ENCODE assay signal across 8 mouse cellular contexts in genomic region chr11:102294887-102295597, GRCm38 (mm10). TPM values are rescaled to one million over a fixed set of nuclear protein-coding genes. Genes with fewer than 3 reads are reported as not detected.
DNase-seq lines count a peak whose midpoint lies in the region; ATAC-seq lines count a peak whose summit lies in the region.

No protein-coding gene starts in this region.

- 69% methylated on average over 12 of the region's 12 CpGs for WGBS in neural tube, embryonic 13.5 days

- peak overlapping the region; percentile 98 for H3K27ac ChIP-seq in neural tube, embryonic 13.5 days (replicated peaks)

- H3K9ac ChIP-seq in neural tube, embryonic 13.5 days = peak overlapping the region; percentile 97

- H3K4me2 ChIP-seq in neural tube, embryonic 13.5 days = peak overlapping the region; percentile 93

- no peaks in the 10 kb centered on the region for H3K27me3 ChIP-seq in neural tube, embryonic 13.5 days

- H3K9me3 ChIP-seq in neural tube, embryonic 13.5 days = no peaks in the 10 kb centered on the region

- peak overlapping the region; percentile 88 for H3K4me3 ChIP-seq in neural tube, embryonic 13.5 days

- peaks cover 44% of the 10 kb centered on the region for H3K36me3 ChIP-seq in neural tube, embryonic 13.5 days

- peaks cover 30% of the 10 kb centered on the region for H3K4me1 ChIP-seq in neural tube, embryonic 13.5 days (replicated peaks)

- ATAC-seq in hematopoietic stem cell, adult 5-6 weeks (replicated peaks in 1 of 2; ENCODE audit: insufficient read depth in 1 of 2, low FRiP score in 2 of 2, low TSS enrichment in 1 of 2, low read depth in 1 of 2, poor library complexity in 2 of 2, severe bottlenecking in 2 of 2) = peak; percentile 19 to 25; a peak in 2 of 4 replicates
- ATAC-seq in neural tube, embryonic 13.5 days (ENCODE audit: low read depth) = peak; percentile 0; the same call in 1 of the 2 replicates

- DNase-seq in right cerebral cortex, adult 2 months (ENCODE audit: low spot score in 2 of 2) = peak; percentile 44 to 47
- DNase-seq in right cerebral cortex, postnatal 4 days = no peak
- DNase-seq in cerebellum, postnatal 10 days = peak; percentile 52 to 56
- DNase-seq in lung, adult 18-20 months = peak; percentile 40 to 49
- no peak for DNase-seq in gastrocnemius, postnatal 4 days (ENCODE audit: low spot score in 2 of 2)
- DNase-seq in layer of hippocampus, adult 9-11 months = no peak

RNA-seq across cellular contexts. Expression of gene Atxn7l3, which starts 1.4 kb away (rescaled TPM):
- total RNA-seq in hematopoietic stem cell, adult 5-6 weeks (2017) = 24.4 and 26.5 TPM in 2 replicates
- polyA plus RNA-seq in neural tube, embryonic 13.5 days (2015; fragmentation: Nextera tagmentation; extraction: Ambion mirVana) = 26.7 and 30.6 TPM in 2 replicates
- total RNA-seq in gastrocnemius, postnatal 4 days (2021) = 10 to 100 TPM; 40.3 to 40.9 TPM

RNA-seq across cellular contexts. Expression of gene Tmub2, which starts 10.3 kb away (rescaled TPM):
- total RNA-seq in hematopoietic stem cell, adult 5-6 weeks (2017) = 23.1 and 32.1 TPM in 2 replicates
- polyA plus RNA-seq in neural tube, embryonic 13.5 days (2015; fragmentation: Nextera tagmentation; extraction: Ambion mirVana) = 79.6 and 81.4 TPM in 2 replicates
- 10 to 100 TPM; 25.9 to 26.3 TPM for total RNA-seq in gastrocnemius, postnatal 4 days (2021)

RNA-seq across cellular contexts. Expression of gene Ubtf, which starts 24.5 kb away (rescaled TPM):
- 166 and 196 TPM in 2 replicates for total RNA-seq in hematopoietic stem cell, adult 5-6 weeks (2017)
- polyA plus RNA-seq in neural tube, embryonic 13.5 days (2015; fragmentation: Nextera tagmentation; extraction: Ambion mirVana) = 78.2 and 83.9 TPM in 2 replicates
- 10 to 100 TPM; 85.8 to 98.3 TPM for total RNA-seq in gastrocnemius, postnatal 4 days (2021)

RNA-seq across cellular contexts. Expression of gene Asb16, which starts 26.5 kb away (rescaled TPM):
- total RNA-seq in hematopoietic stem cell, adult 5-6 weeks (2017) = 1.3 TPM in 1 of 2 replicates, not detected in the other
- polyA plus RNA-seq in neural tube, embryonic 13.5 days (2015; fragmentation: Nextera tagmentation; extraction: Ambion mirVana) = not detected in 2 replicates
- total RNA-seq in gastrocnemius, postnatal 4 days (2021) = 10 to 100 TPM; 25.7 to 31.1 TPM

RNA-seq across cellular contexts. Expression of gene BC030867, which starts 46.4 kb away (rescaled TPM):
- total RNA-seq in hematopoietic stem cell, adult 5-6 weeks (2017) = 3.6 and 4.9 TPM in 2 replicates
- polyA plus RNA-seq in neural tube, embryonic 13.5 days (2015; fragmentation: Nextera tagmentation; extraction: Ambion mirVana) = 1.9 and 3.7 TPM in 2 replicates
- total RNA-seq in gastrocnemius, postnatal 4 days (2021) = 1 to 10 TPM; 2.3 to 2.6 TPM

Comparison
In these comparisons a context has a peak if more than half of its experiments do, and no peak if none do; other contexts are left out.
1. DNase-seq: peak in right cerebral cortex, adult 2 months (2 of 2), cerebellum, postnatal 10 days (2 of 2) and lung, adult 18-20 months (2 of 2); none in right cerebral cortex, postnatal 4 days (single experiment), gastrocnemius, postnatal 4 days (0 of 2) and layer of hippocampus, adult 9-11 months (single experiment).